Mouse (Mus musculus): ENCODE results near the gene Aim2. TPM values are rescaled to one million over a fixed set of nuclear protein-coding genes. Genes with fewer than 3 reads are reported as not detected.
A peak's percentile ranks its signal among the peaks of the same experiment; 100 is the strongest.

Gene Aim2
- polyA plus RNA-seq, 1 experiment from 2014 or later = 6.4 TPM

DNA sequence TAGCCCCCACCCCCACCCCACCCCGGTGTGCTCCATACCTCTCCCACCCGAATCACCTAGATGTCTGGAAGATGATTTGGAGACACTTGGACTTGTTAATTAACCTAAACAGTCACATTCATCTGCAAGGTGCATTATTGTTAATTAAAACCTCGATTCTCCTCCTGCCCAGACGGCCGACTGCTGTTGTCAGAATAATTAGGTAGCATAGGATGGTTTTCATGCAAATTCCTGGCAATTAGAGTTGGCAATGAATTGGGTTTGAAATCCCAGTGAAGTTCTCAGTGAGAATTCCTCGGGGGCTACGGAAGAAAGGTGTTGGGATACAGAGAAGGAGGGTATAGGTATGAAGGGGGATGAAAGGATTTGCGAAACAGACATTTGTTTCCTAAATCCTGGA is 22.2 kb upstream of the Aim2 start:
- Histone ChIP-seq H3K4me2 (replicated peaks) (no peak overlapping the region), H3K27me3 (no peaks in the 10 kb centered on the region), H3K4me1 (0 out of 2 replicates have a peak, but pooled peaks cover 3% of the 10 kb centered on the region), H3K9me3 (no peaks in the 10 kb centered on the region), H3K27ac (replicated peaks) (no peak overlapping the region), H3K4me3 (no peak overlapping the region), H3K36me3 (no peaks in the 10 kb centered on the region), H3K9ac (replicated peaks) (no peak overlapping the region)
- no peak for ATAC-seq (ENCODE audit: low FRiP score, low read depth)
- 71% methylated on average over 8 of the region's 8 CpGs for WGBS

DNA sequence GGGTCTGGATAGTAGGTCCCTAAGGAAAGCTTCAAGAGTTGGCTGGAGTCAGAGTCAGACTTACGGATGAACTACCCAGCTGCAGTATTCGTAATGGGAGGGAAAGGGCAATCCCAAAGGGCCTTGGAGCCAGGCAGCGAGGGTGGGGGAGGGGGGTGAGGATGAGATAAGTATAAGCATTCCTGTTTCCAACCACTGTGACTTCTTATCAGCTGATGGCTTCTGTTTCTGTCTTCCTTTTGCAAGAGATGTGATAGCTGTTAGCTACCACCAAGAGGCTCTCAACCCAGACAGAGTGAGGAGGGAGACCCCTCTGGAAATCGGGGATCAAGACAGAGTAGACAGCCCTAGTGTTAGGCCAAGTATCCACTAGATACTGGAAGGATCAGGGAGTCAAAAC is 21.5 kb upstream of the Aim2 start:
- no peaks in the 10 kb centered on the region for H3K9me3 ChIP-seq
- 0 out of 2 replicates have a peak, but pooled peaks cover 3% of the 10 kb centered on the region for H3K4me1 ChIP-seq
- ATAC-seq (ENCODE audit: low FRiP score, low read depth) = no peak
- no peaks in the 10 kb centered on the region for H3K36me3 ChIP-seq
- no peak overlapping the region for H3K27ac ChIP-seq (replicated peaks)
- H3K27me3 ChIP-seq = no peaks in the 10 kb centered on the region
- 42% methylated on average over 4 of the region's 4 CpGs for WGBS
- H3K4me2 ChIP-seq (replicated peaks) = no peak overlapping the region
- no peak overlapping the region for H3K4me3 ChIP-seq
- no peak overlapping the region for H3K9ac ChIP-seq (replicated peaks)

DNA sequence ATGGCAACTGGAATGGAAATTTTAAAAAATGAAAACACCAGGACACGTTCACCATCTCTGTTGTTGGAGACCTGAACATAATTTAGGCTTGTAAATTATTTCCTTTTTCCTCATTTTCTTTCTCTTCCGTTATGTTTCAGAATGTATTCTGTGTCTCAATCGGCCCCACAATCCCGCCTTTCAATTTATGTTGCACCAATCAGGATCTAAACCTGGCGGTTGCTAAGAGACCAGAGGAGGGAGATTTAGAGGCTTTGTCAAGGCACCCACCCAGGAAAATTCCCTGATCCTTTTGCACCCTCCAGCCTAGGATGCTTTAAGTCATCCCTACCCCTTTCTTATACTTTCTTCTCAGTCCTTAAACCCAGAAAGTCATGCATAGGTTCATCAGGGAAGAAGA is 20.9 kb upstream of the Aim2 start:
- WGBS = 63% methylated on average over 5 of the region's 5 CpGs
- Histone ChIP-seq H3K9me3 (no peaks in the 10 kb centered on the region), H3K27me3 (no peaks in the 10 kb centered on the region), H3K36me3 (no peaks in the 10 kb centered on the region), H3K4me2 (replicated peaks) (no peak overlapping the region), H3K9ac (replicated peaks) (no peak overlapping the region), H3K4me1 (0 out of 2 replicates have a peak, but pooled peaks cover 3% of the 10 kb centered on the region), H3K4me3 (no peak overlapping the region), H3K27ac (replicated peaks) (no peak overlapping the region)
- ATAC-seq (ENCODE audit: low FRiP score, low read depth) = no peak

DNA sequence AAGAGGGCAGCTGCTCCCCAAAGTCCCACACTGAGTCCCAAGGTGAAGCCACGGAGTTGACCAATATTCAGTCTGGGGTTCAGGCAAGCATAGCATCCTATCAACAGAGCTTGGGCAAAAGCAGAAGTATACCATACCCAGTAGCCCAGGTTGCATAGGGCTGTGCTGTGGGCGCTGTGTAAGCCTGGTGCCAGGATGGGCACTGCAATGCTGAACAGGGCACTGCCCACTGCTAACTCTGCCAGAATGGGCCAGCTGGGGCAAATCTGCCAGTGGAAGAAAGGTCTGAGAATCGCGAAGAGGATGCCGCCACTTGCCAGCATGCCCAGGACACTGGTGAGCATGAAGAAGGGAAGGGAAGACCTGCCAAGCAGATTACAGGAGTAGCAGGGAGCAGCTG is 18.3 kb upstream of the Aim2 start:
- H3K9me3 ChIP-seq = no peaks in the 10 kb centered on the region
- H3K27ac ChIP-seq (replicated peaks) = no peak overlapping the region
- H3K9ac ChIP-seq (replicated peaks) = no peak overlapping the region
- 93% methylated on average over 5 of the region's 5 CpGs for WGBS
- peaks cover 14% of the 10 kb centered on the region for H3K4me1 ChIP-seq
- H3K4me3 ChIP-seq = no peak overlapping the region
- peaks cover 9% of the 10 kb centered on the region for H3K36me3 ChIP-seq
- no peaks in the 10 kb centered on the region for H3K27me3 ChIP-seq
- no peak overlapping the region for H3K4me2 ChIP-seq (replicated peaks)
- ATAC-seq (ENCODE audit: low FRiP score, low read depth) = no peak

DNA sequence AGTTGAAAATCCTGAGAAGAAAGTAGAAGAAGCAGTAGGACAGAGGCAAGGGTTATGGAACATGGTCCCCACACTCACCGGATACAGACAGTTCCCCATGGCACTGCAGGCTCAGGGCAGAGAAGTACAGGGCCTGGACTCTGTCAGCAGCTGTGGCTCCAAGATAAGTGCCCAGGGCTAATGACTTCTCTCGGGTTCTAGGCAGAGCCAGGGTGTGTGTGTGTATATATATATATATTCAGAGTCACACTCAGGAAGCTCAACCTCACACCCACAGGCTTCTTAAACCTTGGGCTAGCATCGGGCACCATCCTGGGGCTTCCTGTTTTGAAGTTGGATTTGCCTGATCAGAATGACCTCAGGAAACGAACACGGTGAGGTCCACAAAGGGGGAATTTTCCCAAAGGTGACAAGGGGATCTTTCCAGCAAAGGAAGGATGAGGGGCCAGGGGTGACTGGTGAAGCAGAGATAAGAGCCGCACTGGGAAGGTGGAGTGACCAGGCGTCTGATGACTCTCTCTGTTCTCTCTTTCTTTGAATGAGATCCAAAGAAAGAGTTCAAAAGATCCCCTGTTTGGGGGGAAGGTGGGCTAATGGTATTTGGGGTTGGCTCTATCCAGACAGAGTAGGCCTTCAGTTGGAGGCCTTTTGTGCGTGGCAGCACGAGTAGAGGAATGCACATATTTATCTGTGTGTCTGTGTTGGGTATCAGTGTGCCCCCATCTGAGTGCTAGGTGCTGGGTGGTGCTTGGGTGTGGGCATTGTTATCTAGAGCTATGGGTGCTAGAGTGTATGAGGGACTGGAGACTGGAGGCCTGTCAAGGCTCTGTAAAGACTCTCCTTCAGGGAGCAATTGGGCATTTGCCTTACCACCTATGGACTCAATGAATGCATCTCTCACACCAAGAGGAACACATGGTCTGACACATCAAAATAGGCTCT is 17.1 kb upstream of the Aim2 start, which contains the start of gene Ackr1:
Ackr1 (minus strand) TSS at position 439 of the 942 bp plus-strand sequence.
- 70% methylated on average over 9 of the region's 9 CpGs for WGBS
- H3K27ac ChIP-seq (replicated peaks) = no peak within 1 kb of the TSS

DNA sequence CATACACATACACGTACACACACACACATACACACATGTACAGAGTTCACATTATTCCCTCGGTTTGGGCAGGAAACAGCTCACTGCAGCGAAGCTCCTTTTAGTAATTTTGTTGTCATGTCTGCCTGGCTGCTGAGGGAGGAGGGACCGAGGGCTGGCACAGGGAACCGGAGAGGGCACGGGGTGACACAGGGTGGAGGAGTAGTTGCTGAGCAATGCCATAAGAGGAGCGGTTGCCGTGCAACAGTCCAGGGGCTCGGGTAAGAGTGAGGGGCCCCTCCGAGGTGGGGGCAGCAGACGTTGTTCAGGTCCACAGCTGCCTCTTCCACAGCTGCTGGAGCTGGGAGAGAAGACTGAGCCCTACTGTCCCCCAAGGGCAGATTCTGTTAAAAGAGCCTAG is 14.8 kb upstream of the Aim2 start:
- Histone ChIP-seq H3K36me3 (peaks cover 27% of the 10 kb centered on the region), H3K4me3 (no peak overlapping the region), H3K9me3 (no peaks in the 10 kb centered on the region), H3K27ac (replicated peaks) (no peak overlapping the region), H3K4me1 (peaks cover 11% of the 10 kb centered on the region), H3K9ac (replicated peaks) (no peak overlapping the region), H3K27me3 (no peaks in the 10 kb centered on the region), H3K4me2 (replicated peaks) (no peak overlapping the region)
- no peak for ATAC-seq (ENCODE audit: low FRiP score, low read depth)
- WGBS = 56% methylated on average over 11 of the region's 11 CpGs

More for the DNA sequence above, 17.1 kb upstream of the Aim2 start, which contains the start of gene Ackr1:
- no peak within 1 kb of the TSS for H3K4me2 ChIP-seq (replicated peaks)
- peaks cover 19% of the 10 kb centered on the region for H3K36me3 ChIP-seq
- no peak for ATAC-seq (ENCODE audit: low FRiP score, low read depth)
- H3K4me3 ChIP-seq = no peak within 1 kb of the TSS
- no peaks in the 10 kb centered on the region for H3K27me3 ChIP-seq
- no peaks in the 10 kb centered on the region for H3K9me3 ChIP-seq
- no peak within 1 kb of the TSS for H3K9ac ChIP-seq (replicated peaks)
- H3K4me1 ChIP-seq = peaks cover 14% of the 10 kb centered on the region

DNA sequence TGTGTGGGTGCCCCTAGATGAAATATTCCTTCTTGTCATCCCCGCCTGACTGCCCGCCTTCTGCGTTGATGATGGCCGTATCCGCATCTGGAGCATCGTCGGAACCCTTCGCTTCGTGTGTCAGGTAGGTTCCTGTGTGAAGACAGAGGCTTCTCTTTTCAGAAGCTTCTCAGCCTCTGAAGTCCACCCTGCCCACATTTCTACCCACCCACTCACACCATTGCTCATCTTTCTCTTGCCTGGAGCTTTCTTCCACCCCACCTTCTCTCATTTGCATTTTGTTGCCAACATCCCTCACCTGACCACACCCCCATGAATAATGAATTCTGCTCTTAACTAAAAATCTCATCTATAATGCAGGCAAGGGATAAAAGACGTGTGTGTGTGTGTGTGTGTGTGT is 13.7 kb upstream of the Aim2 start:
- no peak overlapping the region for H3K4me3 ChIP-seq
- H3K27me3 ChIP-seq = no peaks in the 10 kb centered on the region
- no peak overlapping the region for H3K27ac ChIP-seq (replicated peaks)
- no peaks in the 10 kb centered on the region for H3K9me3 ChIP-seq
- peaks cover 11% of the 10 kb centered on the region for H3K4me1 ChIP-seq
- no peak overlapping the region for H3K9ac ChIP-seq (replicated peaks)
- peaks cover 33% of the 10 kb centered on the region for H3K36me3 ChIP-seq
- no peak overlapping the region for H3K4me2 ChIP-seq (replicated peaks)
- WGBS = 85% methylated on average over 10 of the region's 10 CpGs
- no peak for ATAC-seq (ENCODE audit: low FRiP score, low read depth)

DNA sequence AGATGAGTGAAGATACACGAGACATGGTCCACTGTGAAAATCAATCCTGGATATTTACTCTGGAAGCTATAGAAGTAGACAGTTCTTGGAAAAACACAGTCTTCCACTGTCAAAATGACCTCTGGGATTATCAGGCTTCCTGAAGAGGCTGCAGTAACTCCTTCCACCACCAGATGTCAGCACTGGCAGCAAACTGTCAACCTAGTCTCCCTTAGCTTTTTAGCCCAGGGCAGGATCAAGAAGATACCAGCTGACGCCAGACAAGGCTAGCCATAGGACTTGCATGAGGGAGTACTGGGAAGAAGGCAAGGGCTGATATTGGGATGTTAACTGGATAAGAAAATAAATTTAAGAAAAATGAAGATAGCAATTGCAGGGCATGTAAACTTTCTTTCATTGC is 11.1 kb upstream of the Aim2 start:
- Histone ChIP-seq H3K9me3 (no peaks in the 10 kb centered on the region), H3K9ac (replicated peaks) (no peak overlapping the region), H3K36me3 (peaks cover 42% of the 10 kb centered on the region), H3K27ac (replicated peaks) (no peak overlapping the region), H3K4me3 (no peak overlapping the region), H3K4me1 (peaks cover 16% of the 10 kb centered on the region), H3K27me3 (no peaks in the 10 kb centered on the region), H3K4me2 (replicated peaks) (no peak overlapping the region)
- WGBS = 9% methylated on average over 2 of the region's 2 CpGs
- ATAC-seq (ENCODE audit: low FRiP score, low read depth) = peak; percentile 70; the same call in 1 of the 2 replicates

DNA sequence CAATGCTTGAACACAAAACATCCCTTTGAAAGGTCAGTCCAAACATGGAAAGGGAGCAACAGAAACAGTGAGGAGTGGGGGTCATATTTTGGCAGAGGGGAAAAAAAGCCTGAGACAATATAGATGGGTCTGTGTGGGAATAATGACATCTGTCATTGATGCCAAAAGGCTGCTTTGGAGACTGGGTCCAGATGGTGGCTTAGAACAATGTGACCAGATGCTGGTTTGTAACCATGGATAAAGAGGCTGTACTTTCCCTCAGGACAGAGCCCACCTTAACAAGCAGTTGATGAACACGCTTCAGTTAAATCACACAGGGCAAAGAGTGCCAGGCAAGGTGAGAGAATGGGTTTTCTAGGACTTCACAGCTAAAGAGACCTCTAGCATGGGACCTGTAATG is 8.3 kb upstream of the Aim2 start:
- Histone ChIP-seq H3K4me2 (replicated peaks) (no peak overlapping the region), H3K4me1 (peaks cover 5% of the 10 kb centered on the region), H3K4me3 (no peak overlapping the region), H3K36me3 (peaks cover 46% of the 10 kb centered on the region), H3K9me3 (no peaks in the 10 kb centered on the region), H3K9ac (replicated peaks) (no peak overlapping the region), H3K27me3 (no peaks in the 10 kb centered on the region), H3K27ac (replicated peaks) (no peak overlapping the region)
- peak; percentile 11; the same call in 1 of the 2 replicates for ATAC-seq (ENCODE audit: low FRiP score, low read depth)
- 76% methylated on average over 1 of the region's 1 CpGs for WGBS

DNA sequence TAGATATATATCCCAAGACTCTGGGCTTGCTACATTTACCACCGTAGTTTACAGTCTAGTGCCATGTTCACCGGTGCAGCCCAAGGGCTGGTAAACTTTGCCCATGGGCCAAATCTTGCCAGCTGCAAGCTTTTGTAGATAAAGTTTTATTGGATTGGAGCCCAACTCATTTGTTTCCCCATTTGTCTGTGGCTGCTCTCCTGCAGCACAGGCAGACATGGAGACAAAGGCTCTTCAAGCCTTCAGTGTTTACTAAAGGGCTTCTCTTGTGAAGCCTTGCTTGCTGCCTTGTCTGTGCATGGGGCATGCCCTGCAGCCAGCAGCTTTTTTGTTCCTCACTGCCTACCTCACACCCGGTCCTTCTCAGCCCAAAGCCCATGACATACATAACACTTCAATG is 6.7 kb upstream of the Aim2 start:
- Histone ChIP-seq H3K27ac (replicated peaks) (no peak overlapping the region), H3K27me3 (no peaks in the 10 kb centered on the region), H3K4me1 (peaks cover 9% of the 10 kb centered on the region), H3K4me3 (no peak overlapping the region), H3K9me3 (no peaks in the 10 kb centered on the region), H3K9ac (replicated peaks) (no peak overlapping the region), H3K4me2 (replicated peaks) (no peak overlapping the region), H3K36me3 (peaks cover 32% of the 10 kb centered on the region; the same call in 1 of the 2 replicates)
- ATAC-seq (ENCODE audit: low FRiP score, low read depth) = no peak
- WGBS = 65% methylated on average over 3 of the region's 3 CpGs

DNA sequence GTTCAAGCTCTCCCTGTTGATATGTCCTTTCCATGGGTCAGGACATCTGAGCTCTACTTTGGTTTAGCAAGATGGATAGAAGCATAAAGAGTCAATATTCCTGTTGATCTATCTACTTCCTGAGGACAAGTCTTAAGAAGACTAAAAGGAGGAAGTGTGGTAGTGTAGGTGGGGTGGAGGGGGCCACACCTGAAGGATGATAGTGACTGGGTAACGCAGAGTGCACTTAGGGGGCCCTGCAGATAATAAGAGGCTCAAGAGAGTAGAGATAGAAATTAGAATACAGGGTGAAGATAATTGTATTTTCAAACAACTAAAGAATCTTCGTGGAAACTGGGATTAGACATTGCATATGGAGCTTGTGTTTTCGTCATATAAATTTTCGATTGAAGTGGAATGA is 5.6 kb upstream of the Aim2 start:
- H3K36me3 ChIP-seq = peaks cover 31% of the 10 kb centered on the region; the same call in 1 of the 2 replicates
- 90% methylated on average over 4 of the region's 4 CpGs for WGBS
- H3K27ac ChIP-seq (replicated peaks) = no peak overlapping the region
- no peak overlapping the region for H3K4me2 ChIP-seq (replicated peaks)
- no peaks in the 10 kb centered on the region for H3K9me3 ChIP-seq
- H3K9ac ChIP-seq (replicated peaks) = no peak overlapping the region
- peaks cover 16% of the 10 kb centered on the region for H3K4me1 ChIP-seq
- no peaks in the 10 kb centered on the region for H3K27me3 ChIP-seq
- no peak for ATAC-seq (ENCODE audit: low FRiP score, low read depth)
- no peak overlapping the region for H3K4me3 ChIP-seq

DNA sequence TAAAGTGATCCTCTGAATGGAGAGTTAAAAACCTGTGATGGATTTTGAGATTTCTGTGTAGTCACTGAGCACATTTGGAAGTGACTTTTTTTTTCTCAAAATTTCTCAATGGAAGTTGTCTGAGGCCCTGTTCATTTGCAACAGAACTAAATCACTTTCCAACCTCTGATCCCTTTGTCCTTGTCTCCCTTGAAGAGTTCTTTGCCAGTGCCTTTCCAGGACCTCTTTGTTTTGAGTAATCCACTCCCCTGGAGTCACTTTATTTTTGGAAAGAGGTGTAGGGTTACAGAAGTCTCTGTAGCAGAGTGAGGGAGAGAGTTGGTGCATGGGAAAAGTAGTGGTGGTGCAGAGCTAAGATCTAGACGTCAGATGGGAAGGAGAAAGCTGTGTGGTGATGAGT is 2.2 kb upstream of the Aim2 start:
- Histone ChIP-seq H3K4me1 (peaks cover 31% of the 10 kb centered on the region), H3K27ac (replicated peaks) (no peak overlapping the region), H3K4me2 (replicated peaks) (no peak overlapping the region), H3K9me3 (no peaks in the 10 kb centered on the region), H3K36me3 (peaks cover 20% of the 10 kb centered on the region; the same call in 1 of the 2 replicates), H3K4me3 (no peak overlapping the region), H3K27me3 (no peaks in the 10 kb centered on the region), H3K9ac (replicated peaks) (no peak overlapping the region)
- no peak for ATAC-seq (ENCODE audit: low FRiP score, low read depth)
- WGBS = 0% methylated on average over 1 of the region's 1 CpGs

Measured in midbrain, embryonic 12.5 days (tissue).